Mouse (Mus musculus) liver, adult 2 months (tissue): ENCODE results near the gene Hpgds.

Source experiments
- CTCF ChIP-seq: fragments of 200-500 bp; IDR thresholded peaks from 2 replicates; pipeline ENCODE4 v1.5.1; 2011; ENCODE audit warnings: low read depth, low read length, control low read depth
- POLR2A ChIP-seq: fragments of 200-500 bp; IDR thresholded peaks from 2 replicates; pipeline ENCODE4 v1.6.1; 2011; ENCODE audit warnings: low read length, control low read depth; ENCODE audit not compliant: insufficient read depth; ENCODE audit errors: extremely low read depth

GRCm38 (mm10) chr6:65150703-65151102 lies 6.0 kb upstream of the Hpgds start:
- TF ChIP-seq CTCF (no peak), POLR2A (no peak)
